Mouse (Mus musculus): ENCODE results near the gene Smpd4. TPM values are rescaled to one million over a fixed set of nuclear protein-coding genes. Genes with fewer than 3 reads are reported as not detected.

Gene Smpd4
- total and polyA plus RNA-seq, 3 experiments, result 16.9 to 46.9 (median 18.4) TPM

DNA sequence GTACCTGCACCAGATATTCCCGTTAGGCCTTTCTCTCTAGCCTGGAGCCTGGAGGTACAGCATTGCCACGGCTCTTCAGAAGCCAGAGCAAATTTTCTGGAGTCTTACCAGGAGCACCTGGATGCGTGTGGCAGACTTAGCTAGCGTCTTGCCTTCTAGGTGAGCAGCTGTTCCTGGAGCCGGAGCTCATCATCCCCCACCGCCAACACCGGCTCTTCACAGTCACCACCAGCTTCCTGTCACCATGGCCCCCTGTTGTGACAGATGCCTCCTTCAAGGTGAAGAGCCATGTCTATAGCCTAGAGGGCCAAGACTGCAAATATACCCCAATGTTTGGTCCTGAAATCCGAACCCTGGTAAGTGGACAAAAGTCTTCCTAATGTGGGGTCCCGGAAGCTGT lies 21.6 kb downstream of the Smpd4 start:
- no peak for DNase-seq
- H3K4me3 ChIP-seq, result no peak overlapping the region
- no peak overlapping the region for H3K9ac ChIP-seq (ENCODE audit: low read depth, low read length)
- no peaks in the 10 kb centered on the region for H3K79me2 ChIP-seq (replicated peaks; ENCODE audit: control insufficient read depth, insufficient read depth, low read length)
- H3K27ac ChIP-seq, result no peak overlapping the region
- H3K4me1 ChIP-seq (ENCODE audit: control insufficient read depth, insufficient read depth, low read length), result no peaks in the 10 kb centered on the region
- 96% methylated on average over 9 of the region's 9 CpGs for WGBS
- H3K36me3 ChIP-seq (ENCODE audit: control insufficient read depth, insufficient read depth, low read length), result no peaks in the 10 kb centered on the region
- intact Hi-C loops (cut with DNase I), result loop anchor here (5.0 kb wide), 1 partner anchor 172 kb away; no protein-coding TSS in a partner anchor
- no peaks in the 10 kb centered on the region for H3K27me3 ChIP-seq (ENCODE audit: control insufficient read depth, insufficient read depth, low read length)
- TF ChIP-seq CTCF (IDR thresholded peaks at IDR 0.05), result no peak

DNA sequence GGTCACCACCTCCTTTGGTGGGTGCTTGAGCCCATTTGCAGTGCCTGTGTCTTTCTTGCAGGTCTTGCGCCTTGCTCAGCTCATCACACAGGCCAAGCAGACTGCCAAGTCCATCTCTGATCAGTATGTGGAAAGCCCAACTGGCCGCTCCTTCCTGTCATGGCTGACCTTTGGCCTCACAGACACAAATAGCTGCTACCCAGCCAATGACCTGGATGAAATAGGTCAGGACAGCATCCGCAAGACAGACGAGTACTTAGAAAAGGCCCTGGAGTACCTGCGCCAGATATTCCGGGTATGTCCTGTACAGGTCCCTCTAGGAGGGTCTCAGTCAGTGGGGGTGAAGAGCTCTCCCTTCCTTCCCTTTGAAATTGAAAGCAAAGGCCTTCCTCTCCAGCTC lies 22.1 kb downstream of the Smpd4 start:
- TF ChIP-seq EP300 (IDR thresholded peaks at IDR 0.05; ENCODE audit: insufficient read depth, low read depth, low read length) (no peak), CTCF (IDR thresholded peaks at IDR 0.05) (no peak), POLR2A (IDR thresholded peaks at IDR 0.05; ENCODE audit: insufficient read depth, low read depth, low read length) (no peak)
- no peak overlapping the region for H3K9ac ChIP-seq (ENCODE audit: low read depth, low read length)
- H3K36me3 ChIP-seq (ENCODE audit: control insufficient read depth, insufficient read depth, low read length), result no peaks in the 10 kb centered on the region
- H3K4me3 ChIP-seq, result no peak overlapping the region
- no peaks in the 10 kb centered on the region for H3K27me3 ChIP-seq (ENCODE audit: control insufficient read depth, insufficient read depth, low read length)
- no peaks in the 10 kb centered on the region for H3K4me1 ChIP-seq (ENCODE audit: control insufficient read depth, insufficient read depth, low read length)
- intact Hi-C loops (cut with DNase I), result loop anchor here (5.0 kb wide), 1 partner anchor 171 kb away; no protein-coding TSS in a partner anchor
- H3K27ac ChIP-seq, result no peak overlapping the region
- H3K79me2 ChIP-seq (replicated peaks; ENCODE audit: control insufficient read depth, insufficient read depth, low read length), result no peaks in the 10 kb centered on the region
- no peak for DNase-seq
- 74% methylated on average over 6 of the region's 6 CpGs for WGBS

DNA sequence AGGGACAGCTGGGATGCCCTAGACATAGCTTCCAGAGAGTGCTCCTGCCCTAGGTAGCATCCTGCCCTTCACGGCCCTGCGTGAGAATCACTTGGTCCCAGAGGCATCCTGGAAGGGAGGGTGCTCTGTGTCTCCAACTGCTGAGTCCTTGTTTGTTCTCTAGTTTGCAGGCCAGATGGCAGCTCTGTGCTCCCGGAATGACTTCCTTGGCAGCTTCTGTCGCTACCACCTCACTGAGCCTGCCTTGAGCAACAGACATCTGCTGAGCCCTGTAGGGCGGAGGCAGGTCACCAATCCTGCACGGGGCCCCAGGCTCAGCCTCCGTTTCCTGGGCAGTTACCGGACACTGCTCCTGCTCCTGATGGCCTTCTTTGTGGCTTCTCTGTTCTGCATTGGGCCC lies 23.2 kb downstream of the Smpd4 start:
- WGBS, result 83% methylated on average over 8 of the region's 8 CpGs
- intact Hi-C loops (cut with DNase I), result loop anchor here (5.0 kb wide), 1 partner anchor 170 kb away; no protein-coding TSS in a partner anchor
- Histone ChIP-seq H3K9ac (ENCODE audit: low read depth, low read length) (no peak overlapping the region), H3K79me2 (replicated peaks; ENCODE audit: control insufficient read depth, insufficient read depth, low read length) (no peaks in the 10 kb centered on the region), H3K4me1 (ENCODE audit: control insufficient read depth, insufficient read depth, low read length) (0 out of 2 replicates have a peak, but pooled peaks cover 2% of the 10 kb centered on the region), H3K4me3 (no peak overlapping the region), H3K27ac (no peak overlapping the region), H3K36me3 (ENCODE audit: control insufficient read depth, insufficient read depth, low read length) (no peaks in the 10 kb centered on the region), H3K27me3 (ENCODE audit: control insufficient read depth, insufficient read depth, low read length) (no peaks in the 10 kb centered on the region)
- TF ChIP-seq POLR2A (IDR thresholded peaks at IDR 0.05; ENCODE audit: insufficient read depth, low read depth, low read length) (no peak), EP300 (IDR thresholded peaks at IDR 0.05; ENCODE audit: insufficient read depth, low read depth, low read length) (no peak), CTCF (IDR thresholded peaks at IDR 0.05) (no peak)
- DNase-seq, result no peak

DNA sequence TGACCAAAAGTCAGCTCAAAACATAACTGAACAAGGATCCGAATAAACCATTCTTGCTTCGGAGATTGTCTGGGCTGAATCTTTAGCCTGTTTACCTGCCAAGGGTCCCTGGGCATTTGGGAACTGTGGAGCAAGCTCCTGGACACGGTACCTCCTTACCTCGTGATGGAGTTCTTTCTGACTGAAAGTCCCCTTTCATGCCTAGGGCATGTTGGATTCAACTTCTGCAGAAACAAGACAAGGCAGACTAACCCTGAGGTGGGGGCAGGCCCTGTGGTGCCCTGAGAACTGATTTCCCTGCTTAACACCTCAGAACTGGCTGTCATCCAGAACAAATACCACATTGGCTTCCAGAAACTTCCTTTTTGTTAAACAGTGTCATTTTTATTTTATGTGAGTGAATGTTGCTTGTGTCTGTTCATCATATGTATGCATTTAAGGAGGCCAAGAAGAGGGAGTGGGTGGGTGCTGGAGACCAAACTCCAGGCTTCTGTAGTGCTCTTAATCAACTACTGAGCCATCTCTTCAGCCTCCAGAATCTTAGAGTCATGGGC lies 24.4 kb downstream of the Smpd4 start:
- no peak overlapping the region for H3K4me3 ChIP-seq
- DNase-seq, result no peak
- intact Hi-C loops (cut with DNase I), result loop anchor here (5.0 kb wide), 1 partner anchor 169 kb away; no protein-coding TSS in a partner anchor
- H3K4me1 ChIP-seq (ENCODE audit: control insufficient read depth, insufficient read depth, low read length), result 0 out of 2 replicates have a peak, but pooled peaks cover 2% of the 10 kb centered on the region
- no peak overlapping the region for H3K9ac ChIP-seq (ENCODE audit: low read depth, low read length)
- WGBS, result 88% methylated on average over 4 of the region's 4 CpGs
- TF ChIP-seq CTCF (IDR thresholded peaks at IDR 0.05) (no peak), POLR2A (IDR thresholded peaks at IDR 0.05; ENCODE audit: insufficient read depth, low read depth, low read length) (no peak), EP300 (IDR thresholded peaks at IDR 0.05; ENCODE audit: insufficient read depth, low read depth, low read length) (no peak)
- H3K79me2 ChIP-seq (replicated peaks; ENCODE audit: control insufficient read depth, insufficient read depth, low read length), result no peaks in the 10 kb centered on the region
- no peaks in the 10 kb centered on the region for H3K36me3 ChIP-seq (ENCODE audit: control insufficient read depth, insufficient read depth, low read length)
- H3K27me3 ChIP-seq (ENCODE audit: control insufficient read depth, insufficient read depth, low read length), result no peaks in the 10 kb centered on the region
- H3K27ac ChIP-seq, result no peak overlapping the region

DNA sequence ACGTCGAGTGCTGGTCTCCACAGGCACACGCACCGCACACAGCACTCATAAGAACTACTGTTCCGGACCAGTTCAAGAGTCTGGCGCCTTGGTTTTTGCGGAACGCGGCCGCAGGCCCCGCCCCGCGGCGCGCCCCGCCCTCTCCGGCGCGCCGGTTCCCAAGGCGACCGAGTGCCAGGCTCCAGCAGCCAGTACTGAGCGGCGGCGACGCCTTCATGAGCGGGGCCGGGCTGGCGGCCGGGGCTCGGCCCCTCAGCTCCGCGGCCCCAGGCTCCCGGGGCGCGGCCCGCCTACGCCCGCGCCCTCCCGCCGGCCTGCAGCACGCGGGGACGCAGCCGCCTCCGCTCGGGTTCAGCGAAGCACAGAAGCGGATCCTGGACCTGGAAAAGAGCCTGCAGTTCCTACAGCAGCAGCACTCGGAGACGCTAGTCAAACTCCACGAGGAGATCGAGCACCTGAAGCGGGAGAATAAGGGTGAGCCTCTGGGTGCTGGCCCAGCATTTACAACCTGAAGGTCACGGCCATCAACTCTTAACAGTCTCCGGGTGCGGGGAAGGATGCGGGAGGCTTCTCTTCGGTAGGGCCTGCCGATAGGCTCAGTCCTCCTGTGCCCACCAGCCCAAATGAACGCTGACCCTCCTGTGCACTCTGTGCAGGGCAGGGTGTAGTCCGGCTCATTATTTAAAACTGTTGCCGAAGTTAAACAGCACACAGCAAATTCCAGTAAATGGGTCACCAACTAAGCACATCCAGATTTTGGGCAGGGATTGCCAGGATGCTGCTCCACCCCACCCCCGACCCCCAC lies 27.4 kb downstream of the Smpd4 start, which contains the start of gene Ccdc74a:
Gene Ccdc74a, plus strand, starts transcription at position 161 of the 805 bp plus-strand sequence.
- TF ChIP-seq EP300 (IDR thresholded peaks at IDR 0.05; ENCODE audit: insufficient read depth, low read depth, low read length), result no peak
- no peak for TF ChIP-seq POLR2A (IDR thresholded peaks at IDR 0.05; ENCODE audit: insufficient read depth, low read depth, low read length)
- no peak for TF ChIP-seq CTCF (IDR thresholded peaks at IDR 0.05)
- WGBS, result 4% methylated on average over 65 of the region's 65 CpGs
- H3K79me2 ChIP-seq (replicated peaks; ENCODE audit: control insufficient read depth, insufficient read depth, low read length), result no peaks in the 10 kb centered on the region
- H3K4me3 ChIP-seq, result peak within 1 kb of the TSS; percentile 52
- intact Hi-C loops (cut with DNase I), result loop anchor here (1.0 kb wide), 1 partner anchor 81 kb away; no protein-coding TSS in a partner anchor
- no peaks in the 10 kb centered on the region for H3K36me3 ChIP-seq (ENCODE audit: control insufficient read depth, insufficient read depth, low read length)
- H3K27ac ChIP-seq, result peak within 1 kb of the TSS; percentile 33; the same call in 1 of the 2 replicates
- DNase-seq, result peak; percentile 89 to 90
- 0 out of 2 replicates have a peak, but pooled peaks cover 2% of the 10 kb centered on the region for H3K4me1 ChIP-seq (ENCODE audit: control insufficient read depth, insufficient read depth, low read length)
- peak within 1 kb of the TSS; percentile 1; the same call in 1 of the 2 replicates for H3K9ac ChIP-seq (ENCODE audit: low read depth, low read length)
- no peaks in the 10 kb centered on the region for H3K27me3 ChIP-seq (ENCODE audit: control insufficient read depth, insufficient read depth, low read length)

DNA sequence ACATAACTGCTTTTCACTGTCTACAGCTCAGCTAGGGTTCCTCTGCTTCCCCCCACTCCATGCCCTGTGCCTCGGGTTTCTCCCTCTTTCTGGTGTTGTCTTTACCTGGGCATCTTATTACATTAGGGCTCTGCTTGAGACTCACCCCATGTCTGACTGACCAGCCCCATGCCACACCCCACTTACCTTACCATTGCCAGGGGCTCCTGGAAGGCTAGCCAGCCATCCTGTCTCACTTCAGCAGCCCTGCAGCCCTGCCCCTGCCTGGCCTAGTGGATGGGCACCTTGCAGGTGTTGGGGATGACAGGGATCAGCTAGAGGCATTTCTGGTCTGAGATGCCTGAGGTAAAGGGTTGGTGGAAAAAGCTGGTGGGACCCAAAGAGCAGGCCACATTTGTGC lies 28.0 kb downstream of the Smpd4 start:
- no peaks in the 10 kb centered on the region for H3K79me2 ChIP-seq (replicated peaks; ENCODE audit: control insufficient read depth, insufficient read depth, low read length)
- H3K4me1 ChIP-seq (ENCODE audit: control insufficient read depth, insufficient read depth, low read length), result 0 out of 2 replicates have a peak, but pooled peaks cover 2% of the 10 kb centered on the region
- no peak overlapping the region for H3K9ac ChIP-seq (ENCODE audit: low read depth, low read length)
- no peaks in the 10 kb centered on the region for H3K36me3 ChIP-seq (ENCODE audit: control insufficient read depth, insufficient read depth, low read length)
- no peak overlapping the region for H3K27ac ChIP-seq
- TF ChIP-seq CTCF (IDR thresholded peaks at IDR 0.05) (no peak), POLR2A (IDR thresholded peaks at IDR 0.05; ENCODE audit: insufficient read depth, low read depth, low read length) (no peak), EP300 (IDR thresholded peaks at IDR 0.05; ENCODE audit: insufficient read depth, low read depth, low read length) (no peak)
- no peaks in the 10 kb centered on the region for H3K27me3 ChIP-seq (ENCODE audit: control insufficient read depth, insufficient read depth, low read length)
- intact Hi-C loops (cut with DNase I), result no loop called here
- no peak overlapping the region for H3K4me3 ChIP-seq
- 70% methylated on average over 1 of the region's 1 CpGs for WGBS
- no peak for DNase-seq
